Mouse (Mus musculus): ENCODE measurements around the gene Lyrm1. TPM values are rescaled to one million over a fixed set of nuclear protein-coding genes. Genes with fewer than 3 reads are reported as not detected.

Lyrm1 gene
- polyA plus RNA-seq, 1 experiment from 2014 or later: 18.5 TPM

- Histone ChIP-seq H3K9me3 (replicated peaks; ENCODE audit: control insufficient read depth, low read length) (no peaks in the 10 kb centered on the region), H3K4me3 (ENCODE audit: low read depth, low read length) (no peak overlapping the region), H3K9ac (ENCODE audit: low read length) (no peak overlapping the region), H3K27me3 (replicated peaks; ENCODE audit: control insufficient read depth, insufficient read depth, low read length) (no peaks in the 10 kb centered on the region), H3K27ac (ENCODE audit: low read depth, low read length) (no peak overlapping the region), H3K36me3 (ENCODE audit: control insufficient read depth, insufficient read depth, low read length) (no peaks in the 10 kb centered on the region), H3K4me2 (ENCODE audit: low read length) (no peak overlapping the region), H3K4me1 (ENCODE audit: control insufficient read depth, insufficient read depth, low read length) (no peaks in the 10 kb centered on the region)
- no peak for DNase-seq (ENCODE audit: low spot score)
- no peak for ATAC-seq
- 79% methylated on average over 2 of the region's 2 CpGs for whole genome bisulfite sequencing
Observed at GRCm38 (mm10) chr7:119961107-119961506, 65.4 kb downstream of the Lyrm1 start.

GRCm38 (mm10) chr7:119965205-119965604 lies 69.5 kb downstream of the Lyrm1 start:
- no peaks in the 10 kb centered on the region for H3K27me3 ChIP-seq (replicated peaks; ENCODE audit: control insufficient read depth, insufficient read depth, low read length)
- ATAC-seq (no peak), DNase-seq (ENCODE audit: low spot score) (no peak)
- H3K4me3 ChIP-seq (ENCODE audit: low read depth, low read length): no peak overlapping the region
- no peak overlapping the region for H3K9ac ChIP-seq (ENCODE audit: low read length)
- H3K9me3 ChIP-seq (replicated peaks; ENCODE audit: control insufficient read depth, low read length): no peaks in the 10 kb centered on the region
- no peaks in the 10 kb centered on the region for H3K36me3 ChIP-seq (ENCODE audit: control insufficient read depth, insufficient read depth, low read length)
- no peak overlapping the region for H3K4me2 ChIP-seq (ENCODE audit: low read length)
- WGBS: 89% methylated on average over 4 of the region's 4 CpGs
- H3K27ac ChIP-seq (ENCODE audit: low read depth, low read length): no peak overlapping the region
- H3K4me1 ChIP-seq (ENCODE audit: control insufficient read depth, insufficient read depth, low read length): no peaks in the 10 kb centered on the region

- H3K9ac ChIP-seq (ENCODE audit: low read length): no peak overlapping the region
- H3K9me3 ChIP-seq (replicated peaks; ENCODE audit: control insufficient read depth, low read length): no peaks in the 10 kb centered on the region
- no peaks in the 10 kb centered on the region for H3K27me3 ChIP-seq (replicated peaks; ENCODE audit: control insufficient read depth, insufficient read depth, low read length)
- H3K27ac ChIP-seq (ENCODE audit: low read depth, low read length): no peak overlapping the region
- no peak overlapping the region for H3K4me2 ChIP-seq (ENCODE audit: low read length)
- ATAC-seq (no peak), DNase-seq (ENCODE audit: low spot score) (no peak)
- WGBS: 88% methylated on average over 9 of the region's 9 CpGs
- H3K4me1 ChIP-seq (ENCODE audit: control insufficient read depth, insufficient read depth, low read length): no peaks in the 10 kb centered on the region
- H3K4me3 ChIP-seq (ENCODE audit: low read depth, low read length): no peak overlapping the region
- no peaks in the 10 kb centered on the region for H3K36me3 ChIP-seq (ENCODE audit: control insufficient read depth, insufficient read depth, low read length)
Observed at GRCm38 (mm10) chr7:119965651-119966395, 70.2 kb downstream of the Lyrm1 start.

GRCm38 (mm10) chr7:119969320-119969719 lies 73.7 kb downstream of the Lyrm1 start:
- H3K4me1 ChIP-seq (ENCODE audit: control insufficient read depth, insufficient read depth, low read length): no peaks in the 10 kb centered on the region
- ATAC-seq: no peak
- H3K4me3 ChIP-seq (ENCODE audit: low read depth, low read length): no peak overlapping the region
- WGBS: 90% methylated on average over 2 of the region's 2 CpGs
- no peak overlapping the region for H3K4me2 ChIP-seq (ENCODE audit: low read length)
- H3K27ac ChIP-seq (ENCODE audit: low read depth, low read length): no peak overlapping the region
- no peak for DNase-seq (ENCODE audit: low spot score)
- no peak overlapping the region for H3K9ac ChIP-seq (ENCODE audit: low read length)
- H3K36me3 ChIP-seq (ENCODE audit: control insufficient read depth, insufficient read depth, low read length): no peaks in the 10 kb centered on the region
- H3K9me3 ChIP-seq (replicated peaks; ENCODE audit: control insufficient read depth, low read length): no peaks in the 10 kb centered on the region
- H3K27me3 ChIP-seq (replicated peaks; ENCODE audit: control insufficient read depth, insufficient read depth, low read length): no peaks in the 10 kb centered on the region

GRCm38 (mm10) chr7:119974214-119974613 lies 78.6 kb downstream of the Lyrm1 start:
- ATAC-seq: no peak
- Histone ChIP-seq H3K4me2 (ENCODE audit: low read length) (no peak overlapping the region), H3K9ac (ENCODE audit: low read length) (no peak overlapping the region), H3K36me3 (ENCODE audit: control insufficient read depth, insufficient read depth, low read length) (no peaks in the 10 kb centered on the region), H3K27me3 (replicated peaks; ENCODE audit: control insufficient read depth, insufficient read depth, low read length) (no peaks in the 10 kb centered on the region), H3K4me3 (ENCODE audit: low read depth, low read length) (no peak overlapping the region), H3K9me3 (replicated peaks; ENCODE audit: control insufficient read depth, low read length) (no peaks in the 10 kb centered on the region), H3K27ac (ENCODE audit: low read depth, low read length) (no peak overlapping the region), H3K4me1 (ENCODE audit: control insufficient read depth, insufficient read depth, low read length) (no peaks in the 10 kb centered on the region)
- DNase-seq (ENCODE audit: low spot score): no peak
- WGBS: 82% methylated on average over 5 of the region's 5 CpGs

GRCm38 (mm10) chr7:119976256-119976655 lies 80.6 kb downstream of the Lyrm1 start:
- 84% methylated on average over 6 of the region's 6 CpGs for WGBS
- H3K27me3 ChIP-seq (replicated peaks; ENCODE audit: control insufficient read depth, insufficient read depth, low read length): no peaks in the 10 kb centered on the region
- no peaks in the 10 kb centered on the region for H3K4me1 ChIP-seq (ENCODE audit: control insufficient read depth, insufficient read depth, low read length)

GRCm38 (mm10) chr7:119977574-119977973 lies 81.9 kb downstream of the Lyrm1 start:
- 92% methylated on average over 7 of the region's 7 CpGs for WGBS
- H3K4me1 ChIP-seq (ENCODE audit: control insufficient read depth, insufficient read depth, low read length): no peaks in the 10 kb centered on the region
- DNase-seq (ENCODE audit: low spot score) (no peak), ATAC-seq (no peak)
- no peaks in the 10 kb centered on the region for H3K36me3 ChIP-seq (ENCODE audit: control insufficient read depth, insufficient read depth, low read length)
- no peak overlapping the region for H3K27ac ChIP-seq (ENCODE audit: low read depth, low read length)
- no peak overlapping the region for H3K4me2 ChIP-seq (ENCODE audit: low read length)
- no peaks in the 10 kb centered on the region for H3K9me3 ChIP-seq (replicated peaks; ENCODE audit: control insufficient read depth, low read length)
- no peaks in the 10 kb centered on the region for H3K27me3 ChIP-seq (replicated peaks; ENCODE audit: control insufficient read depth, insufficient read depth, low read length)
- no peak overlapping the region for H3K4me3 ChIP-seq (ENCODE audit: low read depth, low read length)
- H3K9ac ChIP-seq (ENCODE audit: low read length): no peak overlapping the region

More at GRCm38 (mm10) chr7:119976256-119976655, 80.6 kb downstream of the Lyrm1 start:
- H3K9ac ChIP-seq (ENCODE audit: low read length): no peak overlapping the region
- ATAC-seq (no peak), DNase-seq (ENCODE audit: low spot score) (no peak)
- H3K4me3 ChIP-seq (ENCODE audit: low read depth, low read length): no peak overlapping the region
- no peaks in the 10 kb centered on the region for H3K36me3 ChIP-seq (ENCODE audit: control insufficient read depth, insufficient read depth, low read length)
- H3K4me2 ChIP-seq (ENCODE audit: low read length): no peak overlapping the region
- no peak overlapping the region for H3K27ac ChIP-seq (ENCODE audit: low read depth, low read length)
- H3K9me3 ChIP-seq (replicated peaks; ENCODE audit: control insufficient read depth, low read length): no peaks in the 10 kb centered on the region

GRCm38 (mm10) chr7:119978576-119978975 lies 82.9 kb downstream of the Lyrm1 start:
- Histone ChIP-seq H3K4me2 (ENCODE audit: low read length) (no peak overlapping the region), H3K9me3 (replicated peaks; ENCODE audit: control insufficient read depth, low read length) (no peaks in the 10 kb centered on the region), H3K9ac (ENCODE audit: low read length) (no peak overlapping the region), H3K4me1 (ENCODE audit: control insufficient read depth, insufficient read depth, low read length) (no peaks in the 10 kb centered on the region), H3K27ac (ENCODE audit: low read depth, low read length) (no peak overlapping the region), H3K4me3 (ENCODE audit: low read depth, low read length) (no peak overlapping the region), H3K27me3 (replicated peaks; ENCODE audit: control insufficient read depth, insufficient read depth, low read length) (no peaks in the 10 kb centered on the region), H3K36me3 (ENCODE audit: control insufficient read depth, insufficient read depth, low read length) (no peaks in the 10 kb centered on the region)
- DNase-seq (ENCODE audit: low spot score): no peak
- no peak for ATAC-seq

GRCm38 (mm10) chr7:119980170-119980569 lies 84.5 kb downstream of the Lyrm1 start:
- Histone ChIP-seq H3K27me3 (replicated peaks; ENCODE audit: control insufficient read depth, insufficient read depth, low read length) (no peaks in the 10 kb centered on the region), H3K4me1 (ENCODE audit: control insufficient read depth, insufficient read depth, low read length) (no peaks in the 10 kb centered on the region), H3K36me3 (ENCODE audit: control insufficient read depth, insufficient read depth, low read length) (no peaks in the 10 kb centered on the region), H3K9me3 (replicated peaks; ENCODE audit: control insufficient read depth, low read length) (no peaks in the 10 kb centered on the region), H3K27ac (ENCODE audit: low read depth, low read length) (no peak overlapping the region), H3K4me3 (ENCODE audit: low read depth, low read length) (no peak overlapping the region), H3K9ac (ENCODE audit: low read length) (no peak overlapping the region), H3K4me2 (ENCODE audit: low read length) (no peak overlapping the region)
- DNase-seq (ENCODE audit: low spot score): no peak
- WGBS: 68% methylated on average over 3 of the region's 3 CpGs
- ATAC-seq: no peak

All from forebrain, embryonic 14.5 days (tissue).